Mouse (Mus musculus) ES-E14 (cell line): ENCODE measurements around the gene Tnfaip8l2.

Experiments used
- CHD2 ChIP-seq: IDR thresholded peaks from 2 replicates; pipeline ENCODE4 v1.6.1; 2014; ENCODE audit warnings: mild to moderate bottlenecking, low read depth, low read length, inconsistent platforms
- HCFC1 ChIP-seq: IDR thresholded peaks from 2 replicates; pipeline ENCODE4 v1.6.1; 2012; ENCODE audit warnings: low read length, inconsistent platforms, borderline replicate concordance; ENCODE audit not compliant: insufficient read depth
- MAFK ChIP-seq: IDR thresholded peaks from 2 replicates; pipeline ENCODE4 v1.6.1; 2014; ENCODE audit warnings: mild to moderate bottlenecking, low read depth, low read length, inconsistent platforms; ENCODE audit not compliant: insufficient read depth
- ZC3H11A ChIP-seq: IDR thresholded peaks from 2 replicates; pipeline ENCODE4 v1.6.1; 2012; ENCODE audit warnings: low read depth, mild to moderate bottlenecking, inconsistent platforms, low read length, borderline replicate concordance
- ZNF384 ChIP-seq: IDR thresholded peaks from 2 replicates; pipeline ENCODE4 v1.6.1; 2012; ENCODE audit warnings: low read depth, low read length, inconsistent platforms

- TF ChIP-seq ZC3H11A, result no peak
- no peak for TF ChIP-seq HCFC1
- no peak for TF ChIP-seq CHD2
- no peak for TF ChIP-seq MAFK
- TF ChIP-seq ZNF384, result no peak
Measured at GRCm38 (mm10) chr3:95124246-95124645, 17.9 kb downstream of the Tnfaip8l2 start, which contains the start of gene Tmod4.
